Mouse (Mus musculus) cerebellum, adult 2 months (tissue): Measurements from ENCODE around the gene Arid5a.

Source experiments
- CTCF ChIP-seq: fragments of 200-500 bp; IDR thresholded peaks from 2 replicates; pipeline ENCODE4 v1.5.1; 2011; ENCODE audit warnings: low read depth, mild to moderate bottlenecking, control low read depth, low read length, moderate library complexity, borderline replicate concordance; ENCODE audit not compliant: insufficient read depth
- POLR2A ChIP-seq: fragments of 200-500 bp; IDR thresholded peaks from 2 replicates; pipeline ENCODE4 v1.6.1; 2011; ENCODE audit warnings: low read length, control low read depth, borderline replicate concordance; ENCODE audit not compliant: insufficient read depth

- TF ChIP-seq CTCF: no peak
- no peak for TF ChIP-seq POLR2A
Observed at GRCm38 (mm10) chr1:36308451-36308901, 943 bp downstream of the Arid5a start.
